11 mouse cellular contexts compared by ENCODE assay signal in the genomic region with DNA sequence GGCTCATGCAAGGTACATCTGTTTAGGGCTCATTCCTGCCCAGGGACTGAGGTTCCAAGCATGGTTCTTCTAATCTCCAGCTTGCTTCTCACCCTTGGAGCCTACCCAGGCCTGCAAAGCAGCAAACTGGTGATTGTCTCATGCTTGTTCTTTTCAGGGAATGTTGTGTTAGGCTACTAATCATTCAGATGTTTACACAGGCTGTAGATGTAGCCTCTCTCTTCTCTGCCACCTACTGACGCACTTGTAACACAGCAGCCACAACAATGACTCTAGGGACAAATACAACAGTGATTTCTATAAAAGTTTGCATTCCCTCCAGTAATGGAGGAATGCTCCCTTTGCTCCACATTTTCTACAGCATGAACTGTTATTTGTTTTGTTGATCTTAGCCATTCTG. TPM values are rescaled to one million over a fixed set of nuclear protein-coding genes. Genes with fewer than 3 reads are reported as not detected.
DNase-seq lines count a peak whose midpoint lies in the region; ATAC-seq and TF ChIP-seq lines count a peak whose summit lies in the region.
"Had no signal": no experiment of that assay in that cellular context is flagged by ENCODE, and none has a peak within 500 bp of the region (broad histone marks: within the 10 kb centered on the region; RNA-seq: fewer than 3 reads in every experiment).

No protein-coding gene starts in this region.

- DNase-seq in kidney, postnatal 0 days (ENCODE audit: low spot score), result peak; percentile 73
- no peak for DNase-seq in kidney, postnatal 25 days
- DNase-seq in CH12.LX (ENCODE audit: extremely low read depth) (peak; percentile 54), adipocyte (ENCODE audit: low spot score) (peak; percentile 53)
- no peak for DNase-seq in T-cell, adult 2 months (ENCODE audit: low spot score)
- DNase-seq in spleen, postnatal 10 days (ENCODE audit: low spot score in 2 of 2), result no peak
- DNase-seq: adrenal gland, postnatal 10 days had no signal

- no peak overlapping the region for H3K4me3 ChIP-seq in kidney, postnatal 0 days (replicated peaks; ENCODE audit: low read depth, low read length)
- no peak overlapping the region for H3K4me3 ChIP-seq in CH12.LX (replicated peaks in 1 of 3; ENCODE audit: low read depth in 2 of 3, low read length in 2 of 3, poor library complexity in 1 of 3)
- H3K4me3 ChIP-seq: embryonic facial prominence, embryonic 13.5 days; heart, embryonic 15.5 days had no signal

- no peak for ATAC-seq in kidney, postnatal 0 days (replicated peaks; ENCODE audit: low FRiP score, low read depth)
- ATAC-seq in megakaryocyte, adult 5-6 weeks (ENCODE audit: poor library complexity, severe bottlenecking), result peak; percentile 84

- peak; percentile 83 for TF ChIP-seq RAD21 in CH12.LX (IDR thresholded peaks at IDR 0.05; ENCODE audit: low read depth, low read length)

- H3K4me1 ChIP-seq in kidney, postnatal 0 days (replicated peaks; ENCODE audit: insufficient read depth, low read length), result no peaks in the 10 kb centered on the region
- no peaks in the 10 kb centered on the region; a peak in 1 of 4 replicates for H3K4me1 ChIP-seq in CH12.LX (ENCODE audit: control insufficient read depth in 1 of 2, insufficient read depth in 2 of 2)
- H3K4me1 ChIP-seq: embryonic facial prominence, embryonic 13.5 days had no signal

- H3K27ac ChIP-seq in kidney, postnatal 0 days, result no peak overlapping the region
- H3K27ac ChIP-seq in CH12.LX (ENCODE audit: insufficient read depth, low read depth), result no peak overlapping the region
- H3K27ac ChIP-seq: embryonic facial prominence, embryonic 13.5 days; heart, embryonic 15.5 days had no signal

- in situ Hi-C loops in CH12.LX (cut with MboI; ENCODE audit: low pct_ligation_motif_present, low pct_unique_long_range_greater_than_20kb, low sequenced_read_pairs), result no loop called here

- TF ChIP-seq CTCF in kidney, postnatal 0 days (IDR thresholded peaks at IDR 0.05; ENCODE audit: low read depth), result peak; percentile 77
- TF ChIP-seq CTCF in CH12.LX (conservative IDR thresholded peaks at IDR 0.05 in 1 of 2, IDR thresholded peaks at IDR 0.05 in 1 of 2; ENCODE audit: low read depth in 2 of 2, low read length in 2 of 2), result peak; percentile 64 to 91

- H3K27me3 ChIP-seq in kidney, postnatal 0 days (ENCODE audit: insufficient read depth, low read length), result no peaks in the 10 kb centered on the region
- no peaks in the 10 kb centered on the region for H3K27me3 ChIP-seq in CH12.LX (replicated peaks)
- H3K27me3 ChIP-seq: embryonic facial prominence, embryonic 13.5 days; heart, embryonic 15.5 days had no signal

- H3K79me2 ChIP-seq in CH12.LX (replicated peaks; ENCODE audit: control insufficient read depth, extremely low read depth, insufficient read depth, poor library complexity, severe bottlenecking), result no peaks in the 10 kb centered on the region

- no peak overlapping the region for H3K4me2 ChIP-seq in kidney, postnatal 0 days (ENCODE audit: low read length)
- no peak overlapping the region for H3K4me2 ChIP-seq in CH12.LX (ENCODE audit: insufficient read depth, low read depth, poor library complexity, severe bottlenecking)
- H3K4me2 ChIP-seq: embryonic facial prominence, embryonic 13.5 days; heart, embryonic 15.5 days had no signal

- WGBS in kidney, postnatal 0 days, result 11% methylated on average over 1 of the region's 1 CpGs

- no peaks in the 10 kb centered on the region for H3K9me3 ChIP-seq in kidney, postnatal 0 days (replicated peaks; ENCODE audit: low read length)
- no peaks in the 10 kb centered on the region for H3K9me3 ChIP-seq in CH12.LX (replicated peaks; ENCODE audit: low read length)
- H3K9me3 ChIP-seq: embryonic facial prominence, embryonic 13.5 days; heart, embryonic 15.5 days had no signal

- no peak for TF ChIP-seq EP300 in CH12.LX (IDR thresholded peaks at IDR 0.05; ENCODE audit: low read length)

- no peak overlapping the region for H3K9ac ChIP-seq in kidney, postnatal 0 days (ENCODE audit: low read depth, low read length)
- H3K9ac ChIP-seq in CH12.LX (ENCODE audit: insufficient read depth, low read depth), result no peak overlapping the region
- H3K9ac ChIP-seq: embryonic facial prominence, embryonic 13.5 days; heart, embryonic 15.5 days had no signal

- TF ChIP-seq POLR2A in CH12.LX (IDR thresholded peaks at IDR 0.05; ENCODE audit: low read depth, low read length), result no peak

- dilution Hi-C loops in CH12.LX (cut with MboI; ENCODE audit: extremely low pct_ligation_motif_present, extremely low pct_unique_long_range_greater_than_20kb, low sequenced_read_pairs), result no loop called here

- no peaks in the 10 kb centered on the region for H3K36me3 ChIP-seq in kidney, postnatal 0 days (ENCODE audit: insufficient read depth, low read length)
- peaks cover 0 to 3% of the 10 kb centered on the region in 2 experiments for H3K36me3 ChIP-seq in CH12.LX (replicated peaks in 1 of 2; ENCODE audit: control insufficient read depth in 1 of 2, insufficient read depth in 1 of 2, low read length in 1 of 2)
- H3K36me3 ChIP-seq: embryonic facial prominence, embryonic 13.5 days; heart, embryonic 15.5 days had no signal

TF ChIP-seq in CH12.LX, 34 proteins besides CTCF, POLR2A, EP300 and RAD21:
- no peak for TF ChIP-seq JUN (IDR thresholded peaks at IDR 0.05; ENCODE audit: insufficient read depth, low read depth, low read length)
- TF ChIP-seq ETS1 (conservative IDR thresholded peaks at IDR 0.05; ENCODE audit: low read depth, low read length), result no peak
- TF ChIP-seq SMC3 (IDR thresholded peaks at IDR 0.05; ENCODE audit: low read depth, low read length), result peak; percentile 93
- TF ChIP-seq KAT2A (IDR thresholded peaks at IDR 0.05; ENCODE audit: insufficient replicate concordance, low read length), result no peak
TF ChIP-seq in CH12.LX: peak in this region for 1.

RNA-seq across cellular contexts. Expression of a gene that starts 11.7 kb away (rescaled TPM):
- not detected in 2 replicates for polyA plus RNA-seq in kidney, postnatal 0 days (2015; fragmentation: Nextera tagmentation; extraction: Ambion mirVana)
- total RNA-seq in CH12.LX (2012; rRNA removed) (not detected in 2 replicates), CH12.LX (2014; rRNA removed) (not detected in 2 replicates)
- not detected in 2 replicates for polyA plus RNA-seq in CH12.LX (2012; ENCODE audit: insufficient read length, low read depth)
- total RNA-seq in megakaryocyte, adult 5-6 weeks (2015), result not detected in 2 replicates
- not detected in 2 replicates for total RNA-seq in megakaryocyte, adult 5-6 weeks (2017)
- total RNA-seq: adrenal gland, postnatal 10 days had no signal
- polyA plus RNA-seq: embryonic facial prominence, embryonic 13.5 days; heart, embryonic 15.5 days; small intestine, adult 2 months had no signal

RNA-seq across cellular contexts. Expression of a gene that starts 23.6 kb away (rescaled TPM):
- 101 and 106 TPM in 2 replicates for polyA plus RNA-seq in kidney, postnatal 0 days (2015; fragmentation: Nextera tagmentation; extraction: Ambion mirVana)
- 59.9 and 63.8 TPM in 2 replicates for total RNA-seq in CH12.LX (2012; rRNA removed)
- total RNA-seq in CH12.LX (2014; rRNA removed), result 78.0 and 78.7 TPM in 2 replicates
- 65.6 and 80.6 TPM in 2 replicates for polyA plus RNA-seq in CH12.LX (2012; ENCODE audit: insufficient read length, low read depth)
- total RNA-seq in megakaryocyte, adult 5-6 weeks (2015), result 65.0 and 74.3 TPM in 2 replicates
- 16.9 and 25.2 TPM in 2 replicates for total RNA-seq in megakaryocyte, adult 5-6 weeks (2017)

RNA-seq across cellular contexts. Expression of a gene that starts 32.4 kb away (rescaled TPM):
- not detected in 2 replicates for polyA plus RNA-seq in kidney, postnatal 0 days (2015; fragmentation: Nextera tagmentation; extraction: Ambion mirVana)
- total RNA-seq in CH12.LX (2012; rRNA removed) (13.8 and 14.5 TPM in 2 replicates), CH12.LX (2014; rRNA removed) (8.3 and 8.7 TPM in 2 replicates)
- polyA plus RNA-seq in CH12.LX (2012; ENCODE audit: insufficient read length, low read depth), result 3.9 and 4.7 TPM in 2 replicates
- 1.8 and 3.1 TPM in 2 replicates for total RNA-seq in megakaryocyte, adult 5-6 weeks (2015)
- total RNA-seq in megakaryocyte, adult 5-6 weeks (2017), result 4.2 and 6.7 TPM in 2 replicates
- total RNA-seq: adrenal gland, postnatal 10 days had no signal
- polyA plus RNA-seq: heart, embryonic 15.5 days; small intestine, adult 2 months had no signal

RNA-seq across cellular contexts. Expression of a gene that starts 48.8 kb away (rescaled TPM):
- polyA plus RNA-seq in kidney, postnatal 0 days (2015; fragmentation: Nextera tagmentation; extraction: Ambion mirVana), result not detected in 2 replicates
- not detected in 2 replicates for total RNA-seq in CH12.LX (2012; rRNA removed)
- total RNA-seq in CH12.LX (2014; rRNA removed), result not detected in 2 replicates
- not detected in 2 replicates for polyA plus RNA-seq in CH12.LX (2012; ENCODE audit: insufficient read length, low read depth)
- not detected in 2 replicates for total RNA-seq in megakaryocyte, adult 5-6 weeks (2015)
- not detected in 2 replicates for total RNA-seq in megakaryocyte, adult 5-6 weeks (2017)
- total RNA-seq: adrenal gland, postnatal 10 days had no signal
- polyA plus RNA-seq: embryonic facial prominence, embryonic 13.5 days; heart, embryonic 15.5 days; small intestine, adult 2 months had no signal

Comparison
In these comparisons a context has a peak if more than half of its experiments do, and no peak if none do; other contexts are left out.
1. DNase-seq: peak in kidney, postnatal 0 days (single experiment), CH12.LX (single experiment) and adipocyte (single experiment); none in kidney, postnatal 25 days (0 of 2), T-cell, adult 2 months (single experiment) and spleen, postnatal 10 days (0 of 2).